ENCODE assay signal across 8 mouse cellular contexts in genomic region chr14:54913343-54913742, GRCm38 (mm10). TPM values are rescaled to one million over a fixed set of nuclear protein-coding genes. Genes with fewer than 3 reads are reported as not detected.
DNase-seq lines count a peak whose midpoint lies in the region; ATAC-seq and TF ChIP-seq lines count a peak whose summit lies in the region.

No protein-coding gene starts in this region.

- peak overlapping the region; percentile 98 for H3K4me2 ChIP-seq in forebrain, embryonic 12.5 days
- H3K4me2 ChIP-seq in liver, embryonic 11.5 days: peak overlapping the region; percentile 92

- peak; percentile 14 for ATAC-seq in CD4-positive, CD25-positive, alpha-beta regulatory T cell, adult 4 months
- ATAC-seq in forebrain, embryonic 12.5 days (ENCODE audit: low FRiP score): peak; percentile 43
- ATAC-seq in liver, embryonic 11.5 days (replicated peaks; ENCODE audit: low FRiP score): no peak

- TF ChIP-seq POLR2A in thymus, adult 2 months (IDR thresholded peaks at IDR 0.05; ENCODE audit: control insufficient read depth, extremely low read depth, insufficient read depth, low read length, poor library complexity): no peak

- peaks cover 24% of the 10 kb centered on the region for H3K4me1 ChIP-seq in forebrain, embryonic 12.5 days
- peaks cover 4% of the 10 kb centered on the region; the same call in 1 of the 2 replicates for H3K4me1 ChIP-seq in liver, embryonic 11.5 days (replicated peaks; ENCODE audit: control insufficient read depth, insufficient read depth, low read length)
- H3K4me1 ChIP-seq in thymus, adult 2 months (replicated peaks; ENCODE audit: control insufficient read depth, insufficient read depth, low read length): peaks cover 5% of the 10 kb centered on the region; the same call in 1 of the 2 replicates

- H3K4me3 ChIP-seq in gastrocnemius, adult 2 months: peak overlapping the region; percentile 90
- peak overlapping the region; percentile 97 for H3K4me3 ChIP-seq in forebrain, embryonic 12.5 days (replicated peaks)
- peak overlapping the region; percentile 75 for H3K4me3 ChIP-seq in liver, embryonic 11.5 days (ENCODE audit: low read depth, low read length)
- no peak overlapping the region for H3K4me3 ChIP-seq in thymus, adult 2 months (ENCODE audit: control insufficient read depth, insufficient read depth, low read length)

- intact Hi-C loops in gastrocnemius, adult 2 months (cut with DNase I): no loop called here

- H3K27me3 ChIP-seq in forebrain, embryonic 12.5 days: no peaks in the 10 kb centered on the region
- peaks cover 34% of the 10 kb centered on the region for H3K27me3 ChIP-seq in liver, embryonic 11.5 days (replicated peaks; ENCODE audit: control insufficient read depth, insufficient read depth, low read length)
- H3K27me3 ChIP-seq in thymus, adult 2 months (ENCODE audit: control insufficient read depth, insufficient read depth, low read length): no peaks in the 10 kb centered on the region

- no peak for TF ChIP-seq CTCF in gastrocnemius, adult 2 months (IDR thresholded peaks at IDR 0.05)
- no peak for TF ChIP-seq CTCF in thymus, adult 2 months (IDR thresholded peaks at IDR 0.05; ENCODE audit: borderline replicate concordance, control insufficient read depth, extremely low read depth, insufficient read depth, low read length, poor library complexity)

- no peak for DNase-seq in gastrocnemius, adult 2 months
- DNase-seq in gastrocnemius, adult 8-10 months (ENCODE audit: low spot score in 2 of 2): no peak
- DNase-seq in liver, embryonic 11.5 days (ENCODE audit: low spot score): no peak
- DNase-seq in right cerebral cortex, postnatal 36 days (ENCODE audit: low spot score in 2 of 2): no peak
- no peak for DNase-seq in urinary bladder, adult 18-20 months (ENCODE audit: low spot score in 2 of 2)
- DNase-seq in thymus, adult 2 months: no peak

- peaks cover 44% of the 10 kb centered on the region for H3K36me3 ChIP-seq in forebrain, embryonic 12.5 days (replicated peaks)
- no peaks in the 10 kb centered on the region; the same call in 1 of the 2 replicates for H3K36me3 ChIP-seq in liver, embryonic 11.5 days (ENCODE audit: control insufficient read depth, insufficient read depth, low read length)
- no peaks in the 10 kb centered on the region for H3K36me3 ChIP-seq in thymus, adult 2 months (ENCODE audit: control insufficient read depth, insufficient read depth, low read length)

- H3K9ac ChIP-seq in forebrain, embryonic 12.5 days: peak overlapping the region; percentile 98
- H3K9ac ChIP-seq in liver, embryonic 11.5 days (ENCODE audit: low read depth, low read length): peak overlapping the region; percentile 61; the same call in 1 of the 2 replicates

- H3K27ac ChIP-seq in gastrocnemius, adult 2 months: peak overlapping the region; percentile 86
- peak overlapping the region; percentile 89; the same call in 1 of the 2 replicates for H3K27ac ChIP-seq in forebrain, embryonic 12.5 days
- H3K27ac ChIP-seq in liver, embryonic 11.5 days (ENCODE audit: low read depth, low read length): no peak overlapping the region
- no peak overlapping the region for H3K27ac ChIP-seq in thymus, adult 2 months (ENCODE audit: control insufficient read depth, insufficient read depth, low read length)

- 19% methylated on average over 10 of the region's 10 CpGs for WGBS in forebrain, embryonic 12.5 days
- 21% methylated on average over 10 of the region's 10 CpGs for WGBS in liver, embryonic 11.5 days
- WGBS in thymus, adult 2 months: 23% methylated on average over 10 of the region's 10 CpGs

- H3K9me3 ChIP-seq in forebrain, embryonic 12.5 days: no peaks in the 10 kb centered on the region
- H3K9me3 ChIP-seq in liver, embryonic 11.5 days (ENCODE audit: control insufficient read depth, low read length): no peaks in the 10 kb centered on the region

RNA-seq across cellular contexts. Expression of gene Slc22a17, which starts 0.4 kb away (rescaled TPM):
- 1 to 10 TPM; 1.0 to 1.4 TPM for total RNA-seq in gastrocnemius, adult 2 months (2021)
- total RNA-seq in gastrocnemius, adult 8-10 months (2022): 1 to 10 TPM in 3 of 4 experiments, under 1 TPM in 1; 0.68 to 1.4 (median 1.2) TPM
- polyA plus RNA-seq in CD4-positive, CD25-positive, alpha-beta regulatory T cell, adult 4 months (2017; shearing (Covaris generic)): 1 to 10 TPM in 1 of 2 experiments, under 1 TPM in 1; 0.71 to 1.1 TPM
- 93.3 and 97.8 TPM in 2 replicates for polyA plus RNA-seq in forebrain, embryonic 12.5 days (2016; fragmentation: Nextera tagmentation; extraction: Ambion mirVana)
- 10.5 and 14.0 TPM in 2 replicates for polyA plus RNA-seq in liver, embryonic 11.5 days (2014; fragmentation: Nextera tagmentation; extraction: Ambion mirVana)
- polyA plus RNA-seq in thymus, adult 2 months (2012; rRNA removed): 25.7 and 29.9 TPM in 2 replicates

RNA-seq across cellular contexts. Expression of gene Efs, which starts 12.6 kb away (rescaled TPM):
- total RNA-seq in gastrocnemius, adult 2 months (2021): 1 to 10 TPM; 1.1 to 1.4 TPM
- 1 to 10 TPM in 1 of 4 experiments, under 1 TPM in 3; 0.48 to 1.1 (median 0.86) TPM for total RNA-seq in gastrocnemius, adult 8-10 months (2022)
- polyA plus RNA-seq in CD4-positive, CD25-positive, alpha-beta regulatory T cell, adult 4 months (2017; shearing (Covaris generic)): not detected
- 36.8 and 37.8 TPM in 2 replicates for polyA plus RNA-seq in forebrain, embryonic 12.5 days (2016; fragmentation: Nextera tagmentation; extraction: Ambion mirVana)
- polyA plus RNA-seq in liver, embryonic 11.5 days (2014; fragmentation: Nextera tagmentation; extraction: Ambion mirVana): 5.5 and 6.7 TPM in 2 replicates
- polyA plus RNA-seq in thymus, adult 2 months (2012; rRNA removed): 20.0 and 25.0 TPM in 2 replicates

RNA-seq across cellular contexts. Expression of gene Il25, which starts 19.2 kb away (rescaled TPM):
- total RNA-seq in gastrocnemius, adult 2 months (2021): not detected
- total RNA-seq in gastrocnemius, adult 8-10 months (2022): not detected
- not detected for polyA plus RNA-seq in CD4-positive, CD25-positive, alpha-beta regulatory T cell, adult 4 months (2017; shearing (Covaris generic))
- not detected in 2 replicates for polyA plus RNA-seq in forebrain, embryonic 12.5 days (2016; fragmentation: Nextera tagmentation; extraction: Ambion mirVana)
- polyA plus RNA-seq in liver, embryonic 11.5 days (2014; fragmentation: Nextera tagmentation; extraction: Ambion mirVana): not detected in 2 replicates
- polyA plus RNA-seq in thymus, adult 2 months (2012; rRNA removed): 0.11 and 0.50 TPM in 2 replicates

RNA-seq across cellular contexts. Expression of gene Pabpn1, which starts 21.0 kb away (rescaled TPM):
- total RNA-seq in gastrocnemius, adult 2 months (2021): 10 to 100 TPM; 52.5 to 63.3 TPM
- 10 to 100 TPM; 44.2 to 55.9 (median 50.0) TPM for total RNA-seq in gastrocnemius, adult 8-10 months (2022)
- 10 to 100 TPM; 19.6 to 33.9 TPM for polyA plus RNA-seq in CD4-positive, CD25-positive, alpha-beta regulatory T cell, adult 4 months (2017; shearing (Covaris generic))
- 199 and 211 TPM in 2 replicates for polyA plus RNA-seq in forebrain, embryonic 12.5 days (2016; fragmentation: Nextera tagmentation; extraction: Ambion mirVana)
- polyA plus RNA-seq in liver, embryonic 11.5 days (2014; fragmentation: Nextera tagmentation; extraction: Ambion mirVana): 117 and 132 TPM in 2 replicates
- polyA plus RNA-seq in thymus, adult 2 months (2012; rRNA removed): 190 and 219 TPM in 2 replicates

RNA-seq across cellular contexts. Expression of gene Cmtm5, which starts 22.7 kb away (rescaled TPM):
- under 1 TPM in 1 of 2 experiments, not detected in 1; 0.25 TPM for total RNA-seq in gastrocnemius, adult 2 months (2021)
- total RNA-seq in gastrocnemius, adult 8-10 months (2022): not detected
- polyA plus RNA-seq in CD4-positive, CD25-positive, alpha-beta regulatory T cell, adult 4 months (2017; shearing (Covaris generic)): not detected
- 1.4 and 2.0 TPM in 2 replicates for polyA plus RNA-seq in forebrain, embryonic 12.5 days (2016; fragmentation: Nextera tagmentation; extraction: Ambion mirVana)
- polyA plus RNA-seq in liver, embryonic 11.5 days (2014; fragmentation: Nextera tagmentation; extraction: Ambion mirVana): 0.21 TPM in 1 of 2 replicates, not detected in the other
- polyA plus RNA-seq in thymus, adult 2 months (2012; rRNA removed): 0.67 and 0.92 TPM in 2 replicates

Comparison
In these comparisons a context has a peak if more than half of its experiments do, and no peak if none do; other contexts are left out.
1. H3K27ac ChIP-seq: peak in gastrocnemius, adult 2 months (single experiment) and forebrain, embryonic 12.5 days (single experiment); none in liver, embryonic 11.5 days (single experiment) and thymus, adult 2 months (single experiment).